Mouse (Mus musculus) midbrain, embryonic 13.5 days (tissue): ENCODE measurements around the gene Rpl18a. TPM values are rescaled to one million over a fixed set of nuclear protein-coding genes. Genes with fewer than 3 reads are reported as not detected.

Experiments used
- ATAC-seq: fragments of 200-750 bp; cut with Nextera tagmentation; 2 replicates; pipeline ENCODE4 v1.8.0; 2017; ENCODE audit warnings: mild to moderate bottlenecking, moderate TSS enrichment, moderate library complexity
- H3K27ac ChIP-seq: fragments of 300-500 bp; sonication (generic); 2 replicates; pipeline ENCODE4 v1.5.1; 2015; ENCODE audit warnings: inconsistent platforms, mild to moderate bottlenecking, moderate library complexity
- H3K27me3 ChIP-seq: fragments of 300-500 bp; sonication (generic); 2 replicates; pipeline ENCODE4 v1.6.1; 2015; ENCODE audit warnings: mild to moderate bottlenecking, inconsistent platforms
- H3K36me3 ChIP-seq: fragments of 300-500 bp; sonication (generic); 2 replicates; pipeline ENCODE4 v1.6.1; 2015; ENCODE audit warnings: mild to moderate bottlenecking, inconsistent platforms
- H3K4me1 ChIP-seq: fragments of 300-500 bp; sonication (generic); replicated peaks from 2 replicates; pipeline ENCODE4 v1.6.1; 2015; ENCODE audit warnings: inconsistent platforms
- H3K4me2 ChIP-seq: fragments of 300-500 bp; sonication (generic); replicated peaks from 2 replicates; pipeline ENCODE4 v1.6.1; 2015; ENCODE audit warnings: moderate library complexity, mild to moderate bottlenecking, inconsistent platforms
- H3K4me3 ChIP-seq: fragments of 300-500 bp; sonication (generic); replicated peaks from 2 replicates; pipeline ENCODE4 v1.5.1; 2015; ENCODE audit warnings: mild to moderate bottlenecking, inconsistent platforms
- H3K9ac ChIP-seq: fragments of 300-500 bp; sonication (generic); replicated peaks from 2 replicates; pipeline ENCODE4 v1.6.1; 2015; ENCODE audit warnings: mild to moderate bottlenecking, inconsistent platforms
- H3K9me3 ChIP-seq: fragments of 300-500 bp; sonication (generic); 2 replicates; pipeline ENCODE4 v1.6.1; 2016; ENCODE audit warnings: mild to moderate bottlenecking, inconsistent platforms
- WGBS: fragments of 180-500 bp; shearing (Covaris S2); methylation state at CpG from one replicate; pipeline ENCODE4 v1.1.7; 2015; 5-methylcytosine and 5-hydroxymethylcytosine counted together
- polyA plus RNA-seq: library from polyadenylated mRNA; unstranded; fragments of >200 nt; fragmentation: Nextera tagmentation; extraction: Ambion mirVana; gene quantifications from 2 replicates; pipeline ENCODE4 v1.2.1, GENCODE M21; 2015

Gene Rpl18a
- polyA plus RNA-seq, 1 experiment from 2014 or later, result 2,717 TPM

DNA sequence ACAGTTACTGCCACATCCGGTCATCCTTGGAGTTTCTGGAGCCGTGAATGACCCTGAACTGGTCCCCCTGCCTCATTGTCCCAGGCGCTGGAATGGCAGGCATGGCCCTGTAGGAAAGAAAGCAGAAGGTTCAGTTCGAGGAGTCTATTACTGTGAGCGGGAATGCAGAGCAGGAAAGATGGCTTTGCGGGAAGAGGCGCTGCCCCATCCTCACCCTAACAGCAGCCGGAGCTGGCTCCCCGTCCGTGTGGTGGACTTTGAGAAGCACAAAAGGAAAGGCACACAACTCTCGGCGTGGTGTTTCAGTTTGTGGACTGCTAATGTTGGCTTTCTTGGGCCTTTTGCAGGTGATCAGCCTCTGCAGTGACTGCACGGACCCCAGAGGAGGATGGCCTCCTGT lies 22.8 kb downstream of the Rpl18a start:
- Histone ChIP-seq H3K27me3 (0 out of 2 replicates have a peak, but pooled peaks cover 2% of the 10 kb centered on the region), H3K9me3 (no peaks in the 10 kb centered on the region), H3K4me3 (no peak overlapping the region), H3K27ac (0 out of 2 replicates have a peak overlapping the region, but pooled peaks have one; percentile 88), H3K4me1 (peaks cover 21% of the 10 kb centered on the region), H3K4me2 (no peak overlapping the region), H3K36me3 (no peaks in the 10 kb centered on the region), H3K9ac (no peak overlapping the region)
- ATAC-seq, result no peak
- WGBS, result 91% methylated on average over 13 of the region's 13 CpGs

DNA sequence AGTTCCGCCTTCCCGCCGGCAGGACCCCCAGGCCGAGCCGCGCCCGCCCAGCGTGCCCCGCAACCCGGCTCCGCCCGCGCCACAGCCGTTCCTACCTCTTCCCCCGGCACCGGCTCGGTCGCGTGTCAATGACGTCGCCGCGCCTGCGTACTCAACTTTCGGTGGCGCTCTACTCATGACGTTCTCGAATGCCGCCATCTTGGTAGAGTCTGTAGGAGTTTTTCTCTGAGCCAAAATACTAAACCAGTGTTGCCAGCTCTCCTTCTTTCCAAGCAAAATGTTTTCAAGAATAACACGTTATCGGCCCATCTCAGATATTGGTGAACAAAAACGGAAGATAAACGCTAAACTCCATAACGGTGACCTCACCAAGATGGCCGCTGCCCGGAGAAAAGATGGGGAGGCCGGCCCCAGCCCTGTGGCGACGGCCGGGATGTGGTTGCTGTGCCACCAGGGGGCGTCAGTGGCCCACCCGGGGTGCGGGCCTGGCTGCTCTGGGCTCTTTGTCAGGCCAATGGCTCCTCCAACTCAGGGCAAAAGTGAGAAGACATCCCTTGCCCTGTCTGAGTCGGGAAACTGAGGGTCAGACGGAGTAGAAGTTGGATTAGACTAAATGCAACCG lies 23.7 kb downstream of the Rpl18a start, which contains the start of gene Ccdc124:
Ccdc124 (minus strand) TSS at position 572 of the 622 bp plus-strand sequence.
- peak within 1 kb of the TSS; percentile 86 for H3K4me3 ChIP-seq
- WGBS, result 1% methylated on average over 46 of the region's 46 CpGs
- H3K36me3 ChIP-seq, result no peaks in the 10 kb centered on the region
- peak within 1 kb of the TSS; percentile 93 for H3K4me2 ChIP-seq
- peak within 1 kb of the TSS; percentile 81 for H3K9ac ChIP-seq
- 0 out of 2 replicates have a peak, but pooled peaks cover 2% of the 10 kb centered on the region for H3K27me3 ChIP-seq
- no peaks in the 10 kb centered on the region for H3K9me3 ChIP-seq
- ATAC-seq, result peak; percentile 90
- peaks cover 30% of the 10 kb centered on the region for H3K4me1 ChIP-seq
- peak within 1 kb of the TSS; percentile 88 for H3K27ac ChIP-seq

DNA sequence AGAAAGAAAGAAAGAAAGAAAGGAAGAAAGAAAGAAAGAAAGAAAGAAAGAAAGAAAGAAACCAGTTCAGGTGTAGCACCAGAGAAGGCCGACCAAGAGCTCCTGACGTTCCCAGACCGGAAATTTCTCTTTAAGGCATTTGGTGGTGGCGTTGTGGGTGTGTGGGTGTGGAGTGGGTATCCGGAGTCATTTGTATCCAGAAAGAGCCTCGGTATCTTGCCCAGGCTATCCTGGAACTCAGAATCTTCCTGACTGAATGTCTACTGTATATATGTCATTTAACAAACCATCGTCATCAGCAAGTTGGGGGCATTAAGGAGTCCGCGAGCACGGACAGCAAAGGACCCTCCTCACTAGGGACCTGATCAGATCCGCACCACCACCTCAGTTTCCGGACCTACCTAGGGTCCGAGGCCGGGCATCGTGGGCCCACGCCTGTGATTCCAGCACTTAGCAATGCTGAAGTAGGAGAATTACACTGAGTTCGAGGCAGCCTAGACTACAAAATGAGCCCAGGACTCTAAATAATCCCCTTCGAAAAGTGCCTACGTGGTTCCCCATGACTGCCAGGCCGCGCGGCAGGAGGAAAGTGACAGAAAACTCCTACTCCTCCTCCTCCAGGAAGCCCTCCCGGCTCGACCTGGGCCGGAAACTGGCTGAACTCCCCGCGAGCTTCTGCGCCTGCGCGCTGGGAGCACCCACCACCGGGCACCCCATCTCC lies 24.4 kb downstream of the Rpl18a start:
- peak overlapping the region; percentile 88 for H3K27ac ChIP-seq
- peak overlapping the region; percentile 86 for H3K4me3 ChIP-seq
- no peaks in the 10 kb centered on the region for H3K9me3 ChIP-seq
- H3K9ac ChIP-seq, result peak overlapping the region; percentile 81
- peaks cover 7% of the 10 kb centered on the region for H3K36me3 ChIP-seq
- peak overlapping the region; percentile 93 for H3K4me2 ChIP-seq
- H3K4me1 ChIP-seq, result peaks cover 37% of the 10 kb centered on the region
- H3K27me3 ChIP-seq, result 0 out of 2 replicates have a peak, but pooled peaks cover 2% of the 10 kb centered on the region
- peak; percentile 1; the same call in 1 of the 2 replicates for ATAC-seq
- WGBS, result 8% methylated on average over 31 of the region's 31 CpGs

DNA sequence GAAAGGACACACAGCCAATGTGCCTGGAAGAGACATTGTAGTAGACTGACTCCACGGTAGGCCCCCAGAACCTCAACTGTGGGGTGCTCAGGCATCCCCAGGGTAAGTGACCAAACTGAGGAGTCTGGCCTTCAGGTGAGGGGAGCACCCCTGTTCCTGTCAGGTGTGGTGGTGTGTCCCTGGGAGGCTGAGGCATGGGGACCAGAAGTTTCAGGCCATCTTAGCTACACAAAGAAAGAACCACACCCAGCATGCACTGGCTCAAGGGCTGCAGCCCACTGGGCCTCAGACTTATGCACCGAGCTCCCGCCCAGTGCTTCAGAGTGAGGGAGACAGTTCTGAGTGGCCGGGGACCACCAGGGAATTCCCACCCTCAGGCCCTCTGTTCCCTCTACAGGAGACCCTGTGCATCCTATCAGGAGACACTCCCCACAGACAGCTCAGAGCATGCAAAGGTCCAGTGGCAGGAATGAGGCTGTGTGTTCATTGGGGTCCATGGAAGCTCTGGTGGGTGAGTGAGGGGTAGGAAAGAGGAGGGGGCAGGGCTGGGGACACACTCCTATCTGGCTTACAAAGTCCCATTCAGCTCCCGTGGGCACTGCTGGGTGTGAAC lies 25.9 kb downstream of the Rpl18a start:
- 87% methylated on average over 5 of the region's 5 CpGs for WGBS
- Histone ChIP-seq H3K4me1 (peaks cover 46% of the 10 kb centered on the region), H3K27me3 (0 out of 2 replicates have a peak, but pooled peaks cover under 1% of the 10 kb centered on the region), H3K9ac (0 out of 2 replicates have a peak overlapping the region, but pooled peaks have one; percentile 1), H3K27ac (no peak overlapping the region), H3K4me3 (no peak overlapping the region), H3K36me3 (peaks cover 10% of the 10 kb centered on the region), H3K4me2 (no peak overlapping the region), H3K9me3 (no peaks in the 10 kb centered on the region)
- no peak for ATAC-seq

DNA sequence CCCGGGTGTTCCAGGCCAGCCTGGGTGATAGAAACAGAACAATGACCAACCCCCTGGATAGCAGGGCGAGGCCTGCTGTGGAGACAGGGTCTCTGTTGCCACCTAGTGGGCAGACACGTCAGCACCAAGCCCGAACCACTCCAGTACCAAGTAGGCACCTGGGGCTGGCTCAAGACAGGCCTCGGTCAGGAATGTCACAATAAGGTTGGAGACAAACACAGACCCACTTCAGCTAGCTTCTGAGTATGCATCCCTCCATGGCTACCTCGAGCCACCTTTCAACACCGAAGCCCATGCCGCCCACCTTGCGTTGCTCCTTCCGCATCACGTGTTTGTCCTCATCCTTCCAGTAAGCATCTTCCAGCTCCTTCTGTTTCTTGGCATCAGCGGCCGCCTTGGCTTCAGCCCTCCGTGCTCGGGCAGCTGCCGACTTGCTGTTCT lies 27.6 kb downstream of the Rpl18a start:
- peak; percentile 8; the same call in 1 of the 2 replicates for ATAC-seq
- H3K27ac ChIP-seq, result peak overlapping the region; percentile 86
- H3K9ac ChIP-seq, result peak overlapping the region; percentile 54
- H3K4me1 ChIP-seq, result peaks cover 56% of the 10 kb centered on the region
- H3K4me3 ChIP-seq, result no peak overlapping the region
- WGBS, result 47% methylated on average over 16 of the region's 16 CpGs
- no peak overlapping the region for H3K4me2 ChIP-seq
- peaks cover 10% of the 10 kb centered on the region for H3K36me3 ChIP-seq
- no peaks in the 10 kb centered on the region for H3K27me3 ChIP-seq
- no peaks in the 10 kb centered on the region for H3K9me3 ChIP-seq

DNA sequence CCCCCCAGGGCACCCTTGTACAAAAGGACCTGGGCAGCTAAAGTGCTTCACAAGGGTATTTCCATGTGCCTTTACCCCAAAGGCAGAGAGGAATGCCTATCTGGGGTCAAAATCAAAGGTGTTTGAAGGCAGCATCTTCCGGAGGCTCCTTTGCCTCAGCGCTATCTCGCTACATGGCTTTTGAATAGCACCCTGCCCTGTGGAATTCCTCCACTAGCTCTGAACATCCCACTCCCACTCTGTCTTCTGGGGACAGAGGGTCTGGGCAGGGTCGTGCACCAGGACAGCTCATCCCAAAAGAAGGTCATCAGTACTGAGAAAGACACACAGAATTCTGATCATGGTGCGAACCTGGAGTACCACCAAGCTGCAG lies 28.0 kb downstream of the Rpl18a start:
- 32% methylated on average over 5 of the region's 5 CpGs for WGBS
- peaks cover 60% of the 10 kb centered on the region for H3K4me1 ChIP-seq

DNA sequence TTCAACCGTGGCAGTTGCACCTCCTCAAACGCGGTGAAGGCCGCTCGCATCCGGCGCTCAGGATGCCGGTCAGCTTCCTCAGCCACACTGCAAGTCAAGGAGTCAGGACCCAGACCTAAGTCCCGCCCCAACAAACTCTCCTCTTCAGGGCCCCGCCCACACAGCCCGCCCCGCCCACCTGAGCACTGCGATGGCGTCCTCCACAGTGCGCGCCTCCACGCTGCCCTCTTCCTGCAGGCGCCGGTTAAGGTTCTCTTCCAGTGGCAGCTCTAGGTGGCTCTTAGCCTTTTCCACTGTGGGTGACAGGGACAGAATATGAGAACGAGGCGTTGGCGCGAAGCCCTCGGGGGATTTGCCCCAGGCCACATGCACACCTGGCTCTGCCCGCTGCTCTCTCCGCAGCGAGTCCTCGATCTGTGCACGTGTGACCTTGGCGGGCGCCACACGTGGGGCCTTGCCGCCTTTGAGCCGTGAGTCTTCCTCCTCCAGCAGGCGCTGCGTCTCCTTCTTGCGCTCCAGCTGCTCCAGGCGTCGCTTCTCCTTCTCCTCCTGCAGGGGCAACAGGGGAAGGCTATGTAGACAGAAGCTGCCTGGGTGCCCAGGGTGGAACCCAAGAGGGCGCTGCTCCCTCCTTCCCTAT lies 28.5 kb downstream of the Rpl18a start:
- Histone ChIP-seq H3K4me1 (peaks cover 65% of the 10 kb centered on the region), H3K4me3 (peak overlapping the region; percentile 12; the same call in 1 of the 2 replicates), H3K27ac (peak overlapping the region; percentile 86), H3K9me3 (no peaks in the 10 kb centered on the region), H3K27me3 (no peaks in the 10 kb centered on the region), H3K4me2 (peak overlapping the region; percentile 38), H3K9ac (peak overlapping the region; percentile 54), H3K36me3 (peaks cover 10% of the 10 kb centered on the region)
- no peak for ATAC-seq
- 12% methylated on average over 40 of the region's 40 CpGs for WGBS

More for the DNA sequence above, 28.0 kb downstream of the Rpl18a start:
- Histone ChIP-seq H3K4me2 (peak overlapping the region; percentile 38), H3K4me3 (peak overlapping the region; percentile 12; the same call in 1 of the 2 replicates), H3K27me3 (no peaks in the 10 kb centered on the region), H3K36me3 (peaks cover 10% of the 10 kb centered on the region), H3K27ac (peak overlapping the region; percentile 86), H3K9me3 (no peaks in the 10 kb centered on the region), H3K9ac (peak overlapping the region; percentile 54)
- ATAC-seq, result no peak

DNA sequence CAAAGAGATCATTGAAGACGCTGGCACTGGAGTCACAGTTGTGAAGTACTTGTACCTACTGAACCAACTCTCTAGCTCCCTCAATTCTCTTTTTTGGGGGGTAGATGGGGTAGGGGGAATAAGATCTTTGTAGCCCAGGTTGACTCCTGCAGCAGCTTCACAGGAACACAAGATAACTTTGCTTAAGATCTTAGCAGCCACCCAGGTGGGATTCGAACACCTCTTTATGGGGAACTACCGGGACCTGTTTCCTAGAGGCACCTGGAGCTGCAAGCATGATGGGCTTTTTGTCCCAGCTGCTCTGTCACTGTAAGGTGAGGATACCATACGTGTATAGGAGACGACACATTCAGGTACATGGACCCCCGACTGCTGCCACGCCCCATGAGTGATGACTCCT lies 30.6 kb downstream of the Rpl18a start:
- Histone ChIP-seq H3K36me3 (peaks cover 10% of the 10 kb centered on the region), H3K4me3 (no peak overlapping the region), H3K9ac (peak overlapping the region; percentile 55; the same call in 1 of the 2 replicates), H3K4me2 (peak overlapping the region; percentile 95), H3K27me3 (no peaks in the 10 kb centered on the region), H3K4me1 (peaks cover 75% of the 10 kb centered on the region), H3K27ac (peak overlapping the region; percentile 94), H3K9me3 (no peaks in the 10 kb centered on the region)
- 84% methylated on average over 7 of the region's 7 CpGs for WGBS
- ATAC-seq, result no peak

DNA sequence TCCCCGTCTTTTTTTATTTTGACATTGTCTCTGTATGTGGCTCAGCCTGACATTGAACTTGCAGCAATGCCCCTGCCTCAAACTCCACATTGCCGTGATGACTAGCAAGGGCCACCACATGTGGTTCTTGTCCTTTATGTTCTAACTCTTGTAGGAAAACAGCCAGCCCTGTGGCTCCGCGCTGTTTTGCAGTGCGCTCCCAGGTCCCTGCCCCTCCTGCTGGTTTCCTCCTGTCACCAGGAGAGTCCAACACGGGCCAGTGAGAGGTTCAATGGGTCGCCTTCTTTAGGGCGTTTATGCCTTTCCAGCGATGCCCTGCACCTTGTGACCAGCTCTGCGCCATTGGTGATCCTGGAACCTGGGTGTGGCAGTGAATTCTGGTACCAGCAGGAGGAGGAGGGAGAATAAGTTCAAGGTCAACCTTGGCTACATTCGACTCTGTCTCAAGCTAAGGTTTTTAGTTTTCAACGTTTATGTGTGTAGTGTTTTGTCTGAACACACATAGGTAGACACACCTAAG lies 31.2 kb downstream of the Rpl18a start:
- no peaks in the 10 kb centered on the region for H3K9me3 ChIP-seq
- peak overlapping the region; percentile 55 for H3K9ac ChIP-seq
- peak overlapping the region; percentile 30 for H3K4me3 ChIP-seq
- ATAC-seq, result peak; percentile 9
- no peaks in the 10 kb centered on the region for H3K27me3 ChIP-seq
- peak overlapping the region; percentile 95 for H3K4me2 ChIP-seq
- H3K4me1 ChIP-seq, result peaks cover 75% of the 10 kb centered on the region
- H3K36me3 ChIP-seq, result peaks cover 10% of the 10 kb centered on the region
- H3K27ac ChIP-seq, result peak overlapping the region; percentile 94
- WGBS, result 7% methylated on average over 12 of the region's 12 CpGs

DNA sequence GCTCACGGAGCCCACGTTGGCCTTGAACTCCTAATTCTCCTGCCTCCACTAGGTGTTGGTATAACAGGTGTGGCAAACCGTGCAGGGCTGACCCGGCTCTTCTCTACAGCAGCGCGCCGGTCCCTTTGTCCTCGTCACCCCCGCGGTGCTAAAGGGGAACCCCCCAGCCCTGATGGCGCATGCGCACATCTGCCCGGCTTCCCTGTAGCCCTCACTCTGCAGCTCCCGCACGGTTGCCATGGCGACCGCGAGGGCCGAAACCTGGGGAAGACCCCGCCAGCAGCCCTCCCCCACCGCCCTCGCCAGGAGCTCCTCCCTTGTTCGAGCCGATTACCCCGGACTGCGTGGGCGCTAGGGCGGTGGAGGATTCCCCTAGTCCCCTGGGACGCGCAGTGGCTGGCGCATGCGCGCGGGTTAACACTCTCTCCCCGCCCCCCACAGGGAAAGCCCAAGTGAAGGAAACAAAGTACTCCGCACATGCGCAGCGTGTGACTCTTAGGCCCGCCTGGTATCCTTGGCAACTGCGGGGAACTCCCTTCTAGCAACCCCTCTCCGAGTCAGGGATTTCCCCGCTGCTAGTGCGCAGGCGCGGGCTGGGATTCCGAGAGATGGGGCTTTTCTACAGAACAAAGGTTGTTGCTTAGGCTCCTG lies 31.7 kb downstream of the Rpl18a start:
- H3K27ac ChIP-seq, result peak overlapping the region; percentile 94
- H3K4me2 ChIP-seq, result peak overlapping the region; percentile 95
- no peaks in the 10 kb centered on the region for H3K27me3 ChIP-seq
- H3K4me1 ChIP-seq, result peaks cover 75% of the 10 kb centered on the region
- peak overlapping the region; percentile 93 for H3K9ac ChIP-seq
- ATAC-seq, result peak; percentile 84
- no peaks in the 10 kb centered on the region for H3K9me3 ChIP-seq
- peak overlapping the region; percentile 67 for H3K4me3 ChIP-seq
- under 1% methylated on average over 46 of the region's 46 CpGs for WGBS
- H3K36me3 ChIP-seq, result peaks cover 10% of the 10 kb centered on the region

DNA sequence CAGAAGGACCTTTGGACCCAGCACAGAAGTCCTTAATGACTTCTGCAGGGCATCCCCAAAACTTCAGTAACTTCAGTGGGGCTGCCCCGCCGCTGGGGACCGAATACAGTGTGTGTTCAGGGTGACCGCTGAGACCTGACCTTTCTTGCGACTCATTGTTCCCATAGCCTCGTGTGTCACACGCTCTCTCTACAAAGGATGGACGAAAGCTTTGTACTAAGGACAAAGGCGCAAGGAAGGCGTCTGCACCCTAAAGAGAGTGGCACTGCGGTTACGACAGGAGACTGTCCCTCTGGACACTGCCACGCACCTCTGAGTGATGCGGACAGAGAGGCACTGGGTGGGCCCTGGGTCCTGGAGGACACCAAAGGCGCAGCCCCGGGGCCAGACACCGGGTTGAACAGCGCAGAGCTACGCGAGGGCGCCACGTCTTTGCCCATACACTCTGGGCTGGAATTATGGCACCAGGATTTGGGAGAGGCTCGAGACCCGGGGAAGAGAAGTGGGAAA lies 32.4 kb downstream of the Rpl18a start:
- under 1% methylated on average over 24 of the region's 24 CpGs for WGBS
- Histone ChIP-seq H3K27me3 (no peaks in the 10 kb centered on the region), H3K4me1 (peaks cover 73% of the 10 kb centered on the region), H3K4me3 (peak overlapping the region; percentile 67), H3K36me3 (peaks cover 10% of the 10 kb centered on the region), H3K27ac (peak overlapping the region; percentile 94), H3K9me3 (no peaks in the 10 kb centered on the region), H3K9ac (peak overlapping the region; percentile 93), H3K4me2 (peak overlapping the region; percentile 95)
- peak; percentile 19 for ATAC-seq
